Mouse (Mus musculus): ENCODE results near the gene Lrrc47.

Lrrc47 gene

DNA sequence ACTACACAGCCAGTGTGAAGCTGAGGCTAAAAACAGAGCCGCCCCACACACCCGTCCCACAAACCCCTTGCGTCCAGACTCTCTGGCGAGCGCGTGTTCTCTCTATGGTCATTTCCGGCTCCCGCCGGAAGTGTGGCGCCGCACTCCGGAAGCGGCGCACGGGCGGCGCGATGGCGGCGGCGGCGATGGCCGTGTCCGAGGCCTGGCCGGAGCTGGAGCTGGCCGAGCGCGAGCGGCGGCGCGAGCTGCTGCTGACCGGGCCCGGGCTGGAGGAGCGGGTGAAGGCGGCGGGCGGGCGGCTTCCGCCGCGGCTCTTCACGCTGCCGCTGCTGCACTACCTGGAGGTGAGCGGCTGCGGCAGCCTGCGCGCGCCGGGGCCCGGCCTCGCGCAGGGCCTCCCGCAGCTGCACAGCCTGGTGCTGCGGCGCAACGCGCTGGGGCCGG is at the start of gene Lrrc47:
Gene Lrrc47 (plus strand): TSS at position 86 of the 444 bp plus-strand sequence.
- peak; percentile 86 to 91 for DNase-seq

DNA sequence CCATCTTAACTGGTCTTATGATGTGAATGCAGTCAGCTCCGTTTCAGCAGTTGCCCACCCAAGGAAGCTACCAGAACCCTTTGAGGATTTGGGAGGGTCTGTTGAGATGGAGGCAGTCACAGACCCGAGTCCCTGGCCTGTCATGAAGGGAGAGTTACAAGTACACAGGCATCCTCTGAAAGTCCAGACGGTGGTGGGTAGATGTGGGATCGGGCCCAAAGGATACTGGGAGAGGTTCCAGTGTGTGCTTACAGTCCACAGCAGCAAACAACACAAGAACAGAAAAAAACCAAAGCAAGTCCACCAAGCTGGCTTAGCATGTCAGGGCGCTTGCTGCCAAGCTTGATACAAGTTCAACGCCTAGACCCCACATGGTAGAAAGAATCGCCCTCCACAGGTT is 48.9 kb upstream of the Lrrc47 start:
- DNase-seq: no peak

DNA sequence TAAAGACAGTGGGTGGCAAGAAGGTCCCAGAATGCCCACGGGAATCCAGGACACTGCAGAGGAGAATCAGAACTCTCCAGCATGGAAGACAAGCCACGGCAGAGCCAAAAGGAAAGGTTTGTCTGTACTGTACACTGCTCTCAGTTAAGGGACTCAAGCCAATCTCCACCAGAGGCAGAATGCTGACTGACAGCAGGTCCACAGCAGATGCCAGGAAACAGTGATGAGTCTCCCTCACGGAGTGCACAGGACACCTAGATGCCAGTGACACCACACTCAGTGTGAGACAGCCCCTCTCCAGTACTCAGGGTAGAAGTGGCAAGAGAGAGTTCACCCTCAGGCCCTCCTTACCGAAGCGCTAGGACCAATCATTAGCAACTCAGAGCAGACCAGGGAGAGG is 44.9 kb upstream of the Lrrc47 start:
- DNase-seq: no peak

DNA sequence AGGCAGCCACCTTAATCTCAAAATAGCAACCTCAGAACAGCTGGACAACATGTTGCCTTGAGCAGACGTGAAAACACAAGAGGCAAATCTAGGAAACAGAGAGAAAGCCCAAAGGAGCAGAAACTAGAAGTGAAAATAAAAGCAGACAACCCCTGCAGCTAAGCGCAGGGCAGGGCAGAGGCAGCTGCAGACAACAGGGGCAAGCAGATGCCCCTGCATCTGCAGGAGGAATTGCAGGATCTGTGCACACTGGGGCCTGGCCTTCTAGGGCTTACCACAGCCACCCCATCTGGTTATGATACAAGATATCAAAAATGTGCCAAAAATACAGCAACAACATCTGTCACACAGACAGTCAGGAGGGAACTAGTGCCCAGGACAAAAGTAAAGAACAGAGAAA is 44.0 kb upstream of the Lrrc47 start:
- no peak for DNase-seq

DNA sequence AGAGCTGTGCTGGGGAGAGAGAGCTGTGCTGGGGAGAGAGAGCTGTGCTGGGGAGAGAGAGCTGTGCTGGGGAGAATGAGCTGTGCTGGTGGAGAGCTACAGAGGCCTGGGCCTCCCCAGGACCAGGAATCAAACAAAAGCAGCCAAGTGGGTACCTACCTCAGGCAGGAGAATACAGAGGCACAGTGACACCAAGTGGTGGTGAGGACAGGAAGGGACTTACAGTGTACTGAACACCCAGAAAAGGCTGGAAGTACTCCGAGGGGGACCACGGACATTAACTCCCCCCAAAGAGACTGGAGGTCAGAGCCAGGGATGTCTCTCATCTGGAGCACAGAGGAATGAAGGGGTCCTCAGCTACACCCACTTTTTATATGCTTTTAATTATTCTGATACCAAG is 43.5 kb upstream of the Lrrc47 start:
- no peak for DNase-seq

DNA sequence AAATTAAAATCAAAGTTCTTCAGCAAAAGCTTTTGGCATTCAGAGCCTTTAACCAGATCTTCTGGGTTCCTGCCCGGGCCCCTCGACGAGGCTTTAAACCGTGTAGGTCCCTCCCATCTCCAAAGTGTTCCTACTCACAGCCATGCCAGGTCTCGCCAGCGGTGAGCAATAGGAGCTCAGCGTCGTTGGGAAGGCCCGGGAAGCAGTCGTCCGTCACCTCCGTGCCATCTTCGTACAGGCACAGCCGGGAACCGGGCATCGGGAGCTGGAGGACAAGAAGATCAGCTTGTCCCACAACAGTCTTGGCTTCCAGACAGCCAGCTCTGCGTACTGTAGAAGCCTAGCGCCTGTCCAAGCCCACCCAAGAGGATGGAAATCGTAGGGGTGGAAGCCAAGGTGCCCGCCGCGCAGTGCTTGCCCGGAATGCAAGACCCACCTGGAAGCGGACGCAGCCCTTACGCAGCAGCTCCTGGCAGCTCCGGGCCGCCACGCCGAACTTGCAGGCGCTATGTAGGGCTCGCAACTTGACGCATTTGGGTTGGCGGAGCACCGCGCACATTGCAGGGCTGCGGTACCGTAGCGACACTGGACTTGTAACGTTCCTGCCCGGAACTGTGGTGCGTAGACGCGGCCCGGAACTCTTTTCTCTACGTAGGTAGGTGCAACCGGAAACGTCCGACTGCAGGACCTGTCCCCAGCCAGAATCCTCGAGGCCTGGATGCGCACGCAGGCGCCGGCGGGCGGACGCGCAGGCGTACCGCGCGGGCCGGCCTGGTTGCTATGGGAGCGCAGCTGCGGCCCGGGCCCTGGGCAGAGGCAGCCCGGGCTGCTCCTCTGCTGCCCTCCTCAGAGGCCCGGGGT is 36.9 kb upstream of the Lrrc47 start, which contains the start of the genes Dffb and Cep104:
Gene Dffb (minus strand): TSS at position 696 of the 861 bp plus-strand sequence.
Gene Cep104 (plus strand): TSS at position 764 of the 861 bp plus-strand sequence.
- DNase-seq: peak; percentile 97 to 98

DNA sequence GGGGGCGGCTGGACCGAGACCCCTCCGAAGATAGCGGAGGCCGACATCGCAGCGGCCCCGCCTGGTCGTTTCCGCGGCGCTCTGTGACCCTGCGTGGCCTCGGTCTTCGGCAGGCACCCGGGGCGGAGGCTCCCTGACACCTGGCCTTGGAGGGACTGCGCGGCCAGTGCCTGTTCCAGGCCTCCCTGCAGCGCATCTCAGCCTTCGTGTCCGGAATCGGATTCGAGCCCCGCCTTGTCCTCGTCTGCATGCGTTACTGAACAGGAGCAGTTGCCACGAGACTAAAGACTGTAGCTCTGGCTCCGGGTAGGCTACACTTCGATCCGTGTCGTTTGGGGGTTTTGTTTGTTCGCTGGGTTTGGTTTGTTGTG is 36.3 kb upstream of the Lrrc47 start:
- no peak for DNase-seq

DNA sequence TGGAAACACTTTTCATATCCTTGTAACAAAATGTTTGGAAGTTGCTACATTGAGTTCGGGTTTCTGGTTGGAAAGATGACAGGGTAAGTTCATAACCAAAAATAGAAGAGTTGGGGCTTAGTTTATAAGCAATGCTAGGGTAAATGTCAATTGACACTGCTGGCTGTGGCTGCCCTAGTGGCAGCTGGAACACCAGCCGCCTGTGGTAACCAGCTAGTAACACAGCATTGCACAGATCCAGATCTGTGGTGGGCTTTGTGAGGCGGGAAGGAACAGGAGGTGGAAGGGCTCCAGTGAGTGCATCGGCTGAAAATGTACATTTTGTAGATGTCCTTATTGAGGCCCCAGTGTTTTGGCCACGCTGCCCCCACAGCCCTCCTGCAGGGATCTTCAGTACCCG is 35.8 kb upstream of the Lrrc47 start:
- no peak for DNase-seq

DNA sequence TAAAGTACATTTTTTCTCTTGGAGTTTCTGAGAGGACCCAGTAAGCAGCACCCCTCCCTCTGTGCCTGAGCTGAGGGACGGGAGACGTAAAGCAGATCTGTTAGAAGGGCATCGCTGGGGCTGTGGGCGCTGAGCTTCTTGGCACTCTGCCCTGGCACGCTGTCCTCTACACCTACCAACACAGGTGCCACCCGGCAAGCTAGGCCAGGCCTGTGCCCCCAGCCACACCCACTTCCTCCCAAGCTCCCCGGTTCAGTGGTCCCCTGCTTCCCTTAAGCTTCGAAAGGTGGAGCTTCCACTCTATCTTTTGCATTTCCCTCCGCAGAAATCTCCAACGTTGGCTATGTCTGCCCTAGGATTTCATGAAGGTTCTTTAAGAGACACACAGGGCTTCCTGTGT is 32.3 kb upstream of the Lrrc47 start:
- no peak for DNase-seq

DNA sequence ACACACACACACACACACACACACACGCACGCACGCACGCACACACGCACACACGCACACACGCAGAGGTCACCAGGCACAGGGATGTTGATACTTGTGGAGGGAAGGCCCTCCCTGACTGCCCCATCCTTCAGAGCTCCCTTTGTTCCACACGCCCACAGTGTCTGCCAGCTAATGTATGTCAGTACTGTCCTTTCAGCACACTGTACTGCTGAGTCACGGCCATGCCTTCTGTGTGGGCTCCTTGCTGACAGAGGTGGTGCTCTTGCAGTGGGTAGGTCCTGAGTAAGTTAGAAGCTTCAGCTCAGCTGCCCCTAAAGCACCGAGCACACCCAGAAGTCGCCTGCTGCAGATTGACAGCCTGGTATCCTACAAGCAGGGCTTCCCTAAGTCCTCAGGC is 31.1 kb upstream of the Lrrc47 start:
- DNase-seq: no peak

DNA sequence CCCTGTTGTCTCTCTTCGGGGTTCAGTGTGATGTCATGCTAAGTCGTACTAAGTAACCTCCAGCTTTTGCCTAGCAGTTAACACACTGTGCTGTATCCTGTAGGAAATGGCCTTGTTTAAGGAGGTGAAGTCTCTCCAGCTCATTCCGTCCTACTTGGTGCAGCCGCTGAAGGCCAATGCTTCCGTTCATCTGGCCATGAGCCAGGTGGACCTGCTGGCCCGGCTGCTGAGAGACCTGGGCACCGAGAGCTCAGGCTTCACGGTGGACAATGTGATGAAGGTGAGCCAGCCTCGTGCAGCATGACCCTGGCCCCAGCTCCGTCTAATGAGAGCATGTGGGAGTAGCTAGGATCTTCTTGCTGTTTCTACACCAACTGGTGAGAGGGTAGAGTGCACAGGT is 18.8 kb upstream of the Lrrc47 start:
- no peak for DNase-seq

DNA sequence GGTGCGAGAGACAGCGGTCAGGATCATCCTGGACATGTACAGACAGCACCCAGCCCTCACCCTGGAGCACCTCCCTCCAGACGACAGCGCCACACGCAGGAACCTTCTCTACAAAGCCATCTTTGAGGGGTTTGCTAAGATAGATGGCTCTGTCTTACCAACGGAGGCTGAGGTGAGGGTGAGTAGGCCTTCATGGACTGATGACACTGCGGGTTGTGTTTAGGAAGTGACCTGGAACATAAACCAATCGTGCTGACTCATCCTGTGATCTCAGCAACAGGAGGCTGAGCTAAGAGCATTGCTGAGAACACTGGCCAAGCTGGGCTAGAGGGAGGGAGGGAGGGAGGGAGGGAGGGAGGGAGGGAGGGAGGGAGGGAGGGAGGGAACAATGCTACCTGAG is 18.0 kb upstream of the Lrrc47 start:
- DNase-seq: no peak

DNA sequence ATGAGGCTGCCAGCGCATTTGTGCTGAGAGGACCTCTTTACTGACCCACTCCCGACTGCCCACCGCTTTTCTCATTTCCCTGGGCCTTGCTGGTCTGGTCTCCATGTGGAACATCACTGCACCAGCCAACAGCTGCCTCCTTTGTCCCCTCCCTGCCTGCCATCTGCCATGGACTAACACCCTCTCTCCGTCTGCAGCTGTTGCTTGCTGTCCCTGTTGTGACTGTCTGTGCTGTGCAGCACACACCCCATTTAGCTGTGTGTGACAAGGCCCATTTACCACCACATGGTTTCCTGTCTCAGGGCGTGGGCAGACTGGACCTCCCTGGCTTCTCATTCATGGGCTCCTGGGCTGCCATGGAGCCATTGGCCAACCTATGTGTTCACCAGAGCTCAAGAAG is 6.0 kb upstream of the Lrrc47 start:
- no peak for DNase-seq

DNA sequence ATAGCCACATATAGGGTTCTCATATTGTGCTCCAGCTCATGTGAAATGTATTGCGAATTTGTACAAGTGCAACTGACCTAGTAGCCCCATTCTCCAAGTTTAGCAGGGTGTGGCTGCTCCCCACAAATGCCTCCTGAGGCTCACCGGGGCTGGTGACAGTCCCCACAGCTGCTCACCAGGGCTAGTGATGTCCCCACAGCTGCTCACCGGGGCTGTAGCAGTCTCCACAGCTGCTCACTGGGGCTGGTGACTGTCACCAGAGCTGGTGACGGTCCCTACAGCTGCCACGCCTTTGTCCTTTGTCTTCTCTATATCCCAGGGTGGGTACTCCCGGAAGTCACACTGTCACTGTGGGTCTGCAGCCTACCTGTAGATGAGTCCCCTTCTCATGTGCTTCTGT is 5.3 kb upstream of the Lrrc47 start:
- DNase-seq: no peak

DNA sequence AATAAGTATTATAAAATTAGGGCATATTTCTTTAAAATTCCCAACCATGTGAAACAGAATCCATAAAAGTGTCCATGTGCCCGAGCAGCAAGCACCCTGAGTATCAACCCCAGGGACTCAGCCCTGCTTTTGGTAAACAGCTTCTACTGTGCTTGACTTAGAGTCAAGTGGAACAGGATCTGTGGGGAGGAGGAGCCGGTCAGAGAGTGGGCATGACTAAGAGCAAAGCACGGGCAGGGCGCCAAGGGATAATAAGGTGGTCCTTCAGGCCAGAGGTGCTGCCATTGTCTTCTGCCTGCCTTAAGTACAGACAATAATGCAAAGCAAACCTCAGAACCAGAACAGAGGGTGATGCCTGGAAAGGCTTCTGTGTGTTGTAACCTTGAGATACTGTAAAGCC is 3.8 kb upstream of the Lrrc47 start:
- no peak for DNase-seq

DNA sequence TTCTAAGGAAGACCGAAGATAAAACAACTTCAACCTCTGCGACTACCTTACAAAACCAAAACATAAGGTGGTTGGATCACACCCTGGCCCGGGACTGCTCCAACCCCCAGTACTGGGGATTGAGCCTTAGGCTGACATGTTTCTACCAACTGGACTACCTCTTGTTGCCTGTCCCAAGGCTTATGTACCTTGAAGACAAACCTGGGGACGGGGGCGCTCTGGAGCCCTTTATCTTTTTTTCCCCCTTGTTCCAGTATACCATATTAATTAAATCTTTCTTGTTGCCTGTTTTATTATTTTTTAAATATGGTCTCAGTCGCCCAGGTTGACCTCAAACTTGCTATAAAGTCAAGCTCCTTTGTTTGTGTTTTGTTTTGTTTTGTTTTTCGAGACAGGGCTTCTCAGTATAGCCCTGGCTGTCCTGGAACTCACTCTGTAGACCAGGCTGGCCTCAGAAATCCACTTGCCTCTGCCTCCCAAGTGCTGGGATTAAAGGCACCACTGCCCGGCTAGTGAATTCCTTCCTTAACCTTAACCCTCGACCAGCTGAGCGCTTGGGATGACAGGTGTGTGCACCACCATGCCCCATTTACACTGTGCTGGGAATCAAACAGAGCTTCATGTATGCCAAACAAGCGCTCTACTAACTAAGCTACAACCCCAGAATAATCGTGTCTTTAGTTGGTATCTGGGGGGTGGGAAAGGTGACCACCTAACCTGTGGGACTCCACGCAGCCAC is 455 bp upstream of the Lrrc47 start:
- DNase-seq: no peak

DNA sequence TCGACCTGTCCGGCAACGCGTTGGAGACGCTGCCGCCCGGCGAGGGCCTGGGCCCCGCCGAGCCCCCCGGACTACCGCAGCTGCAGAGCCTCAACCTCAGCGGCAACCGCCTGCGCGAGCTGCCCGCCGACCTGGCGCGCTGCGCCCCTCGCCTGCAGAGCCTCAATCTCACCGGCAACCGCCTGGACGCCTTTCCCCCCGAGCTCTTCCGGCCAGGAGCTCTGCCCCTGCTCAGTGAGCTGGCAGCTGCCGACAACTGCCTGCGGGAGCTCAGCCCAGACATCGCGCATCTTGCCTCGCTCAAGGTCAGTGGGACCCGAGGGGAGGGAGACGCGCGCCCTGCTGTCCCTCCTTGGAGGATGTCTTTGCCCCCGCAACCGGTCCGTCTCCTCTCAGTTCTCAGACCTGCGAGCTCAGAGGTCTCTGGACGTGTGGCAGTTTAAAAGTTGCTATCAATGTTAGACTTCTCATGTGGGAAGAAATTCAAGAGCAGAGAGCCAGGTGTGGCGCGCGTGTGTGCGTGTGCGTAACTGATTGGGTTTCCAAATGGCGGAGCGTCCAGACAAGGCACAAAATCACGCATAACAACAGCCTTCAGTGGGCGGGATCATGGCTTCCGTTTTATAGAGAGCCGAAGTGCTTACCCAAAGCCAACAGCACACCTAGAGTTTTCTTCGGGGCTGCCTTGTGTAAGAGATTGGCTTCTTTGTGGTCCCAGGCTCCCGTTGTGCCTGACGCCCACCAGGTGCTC is 776 bp downstream of the Lrrc47 start:
- peak; percentile 26 to 39 for DNase-seq

DNA sequence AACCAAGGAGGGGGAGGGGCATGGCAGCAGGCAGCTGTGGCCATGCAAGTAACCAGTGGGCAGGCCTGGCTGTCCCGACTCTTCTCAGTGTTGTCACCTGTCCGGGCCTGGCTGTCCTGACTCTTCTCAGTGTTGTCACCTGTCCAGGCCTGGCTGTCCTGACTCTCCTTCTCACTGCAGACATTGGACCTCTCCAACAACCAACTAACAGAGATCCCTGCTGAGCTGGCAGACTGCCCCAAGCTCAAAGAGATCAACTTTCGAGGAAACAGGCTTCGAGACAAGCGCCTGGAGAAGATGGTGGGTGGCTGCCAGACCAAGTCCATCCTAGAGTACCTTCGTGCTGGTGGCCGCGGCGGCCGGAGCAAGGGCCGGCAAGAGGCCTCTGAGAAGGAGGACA is 3.9 kb downstream of the Lrrc47 start:
- no peak for DNase-seq

DNA sequence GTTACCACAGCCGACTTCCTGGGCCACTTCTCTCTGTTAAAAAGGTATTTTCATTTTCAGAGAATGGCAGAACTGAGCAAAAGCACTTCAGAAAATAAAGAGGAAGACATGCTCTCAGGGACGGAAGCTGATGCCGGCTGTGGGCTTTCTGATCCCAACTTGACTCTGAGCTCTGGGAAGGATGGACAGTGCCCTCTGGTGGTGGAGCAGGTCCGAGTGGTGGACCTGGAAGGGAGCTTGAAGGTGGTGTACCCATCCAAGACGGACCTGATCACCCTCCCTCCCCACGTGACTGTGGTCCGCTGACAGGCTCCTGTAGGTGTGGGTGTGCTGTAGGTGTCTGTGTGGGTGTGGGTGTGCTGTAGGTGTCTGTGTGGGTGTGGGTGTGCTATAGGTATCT is 8.0 kb downstream of the Lrrc47 start:
- peak; percentile 76 to 79 for DNase-seq

DNA sequence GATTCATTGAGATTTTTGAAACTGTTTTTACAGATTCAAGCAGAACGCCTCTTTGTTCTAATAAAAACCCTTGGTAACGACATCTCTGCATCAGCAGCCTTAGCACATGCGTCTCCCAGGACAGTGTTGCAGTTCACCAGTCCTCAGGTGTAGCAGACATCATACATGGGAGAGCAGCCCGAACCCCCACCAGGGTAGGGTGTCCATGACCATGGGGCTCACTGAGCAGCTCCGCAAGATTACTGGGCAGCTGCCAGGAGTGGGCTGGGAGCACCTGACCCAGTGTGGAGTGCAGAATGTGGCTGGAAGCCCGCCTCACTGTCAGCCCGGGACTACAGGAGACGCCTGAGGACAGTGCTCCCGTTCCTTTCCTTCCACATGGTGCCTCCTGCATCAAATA is 9.9 kb downstream of the Lrrc47 start:
- peak; percentile 43 to 64 for DNase-seq

DNA sequence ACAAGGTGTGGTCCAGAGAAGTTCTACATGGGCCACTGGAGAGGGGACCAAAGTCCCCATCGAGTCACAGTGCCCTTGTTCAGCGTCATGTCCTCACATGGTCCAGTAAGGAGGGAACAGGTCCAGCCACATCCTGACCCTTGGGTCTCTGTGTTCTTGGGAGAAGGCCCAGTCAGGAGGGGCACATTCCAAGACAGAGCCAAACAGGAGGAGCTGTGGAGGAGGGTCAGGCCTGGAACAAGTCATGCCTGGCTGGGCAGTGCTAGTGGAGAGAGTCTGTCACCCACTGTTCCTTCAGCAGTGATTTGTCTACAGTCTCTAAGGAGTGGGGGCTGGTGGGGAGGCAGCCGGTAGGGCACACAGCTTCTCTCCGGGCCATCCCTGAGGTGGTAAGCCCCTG is 10.9 kb downstream of the Lrrc47 start:
- peak; percentile 75 to 84 for DNase-seq

DNA sequence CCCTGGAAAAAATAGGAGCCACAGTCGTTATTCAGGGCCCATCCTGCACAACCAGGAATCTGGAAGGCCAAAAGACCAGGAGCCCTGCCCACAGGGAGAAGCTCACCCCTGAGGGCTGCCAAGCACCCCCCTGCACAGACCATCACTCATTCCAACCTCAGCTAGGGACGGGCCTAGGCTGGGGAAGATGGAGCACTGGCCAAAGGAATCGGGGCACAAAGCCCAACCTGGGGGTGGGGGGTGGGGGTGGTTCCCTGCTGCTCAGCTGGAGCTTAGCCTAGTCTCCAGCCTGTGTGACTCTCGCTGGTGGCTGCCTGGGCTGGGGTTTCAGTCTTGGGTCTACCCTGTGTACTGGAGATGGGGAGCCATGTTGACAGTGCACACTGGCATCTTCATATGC is 11.3 kb downstream of the Lrrc47 start:
- no peak for DNase-seq
